Mouse (Mus musculus) forebrain, embryonic 16.5 days (tissue): ENCODE results near the gene Mib2. TPM values are rescaled to one million over a fixed set of nuclear protein-coding genes. Genes with fewer than 3 reads are reported as not detected.

Experiments used
- ATAC-seq: fragments of 200-750 bp; cut with Nextera tagmentation; 2 replicates; pipeline ENCODE4 v1.8.0; 2017; ENCODE audit warnings: mild to moderate bottlenecking, moderate library complexity
- H3K27ac ChIP-seq: fragments of 300-500 bp; sonication (generic); 2 replicates; pipeline ENCODE4 v1.5.1; 2014; ENCODE audit warnings: low read length, control low read depth
- H3K27me3 ChIP-seq: fragments of 300-500 bp; sonication (generic); replicated peaks from 2 replicates; pipeline ENCODE4 v1.6.1; 2014; ENCODE audit warnings: low read length; ENCODE audit not compliant: control insufficient read depth, insufficient read depth
- H3K36me3 ChIP-seq: fragments of 300-500 bp; sonication (generic); 2 replicates; pipeline ENCODE4 v1.6.1; 2014; ENCODE audit not compliant: control insufficient read depth, insufficient read depth
- H3K4me1 ChIP-seq: fragments of 300-500 bp; sonication (generic); replicated peaks from 2 replicates; pipeline ENCODE4 v1.6.1; 2014; ENCODE audit warnings: low read length; ENCODE audit not compliant: control insufficient read depth, insufficient read depth
- H3K4me2 ChIP-seq: fragments of 300-500 bp; sonication (generic); 2 replicates; pipeline ENCODE4 v1.6.1; 2014; ENCODE audit warnings: mild to moderate bottlenecking, low read length, control low read depth
- H3K4me3 ChIP-seq: fragments of 300-500 bp; sonication (generic); replicated peaks from 2 replicates; pipeline ENCODE4 v1.5.1; 2014; ENCODE audit warnings: mild to moderate bottlenecking, low read length, control low read depth
- H3K9ac ChIP-seq: fragments of 300-500 bp; sonication (generic); replicated peaks from 2 replicates; pipeline ENCODE4 v1.6.1; 2014; ENCODE audit warnings: low read depth, low read length, control low read depth
- H3K9me3 ChIP-seq: fragments of 300-500 bp; sonication (generic); 2 replicates; pipeline ENCODE4 v1.6.1; 2016; ENCODE audit warnings: low read length; ENCODE audit not compliant: control insufficient read depth
- WGBS: fragments of 180-500 bp; shearing (Covaris S2); extraction: QIAGEN DNeasy Blood & Tissue Kit; methylation state at CpG from one replicate; pipeline ENCODE4 v1.1.7; 2014; 5-methylcytosine and 5-hydroxymethylcytosine counted together
- polyA plus RNA-seq: library from polyadenylated mRNA; unstranded; fragments of >200 nt; fragmentation: Nextera tagmentation; extraction: Ambion mirVana; gene quantifications from 2 replicates; pipeline ENCODE4 v1.2.1, GENCODE M21; 2015

Gene Mib2
- polyA plus RNA-seq, 1 experiment from 2014 or later, result 63.1 TPM

GRCm38 (mm10) chr4:155635766-155636499 is 33.1 kb downstream of the Mib2 start:
- Histone ChIP-seq H3K36me3 (peaks cover 43% of the 10 kb centered on the region), H3K9me3 (no peaks in the 10 kb centered on the region), H3K27me3 (no peaks in the 10 kb centered on the region), H3K4me3 (no peak overlapping the region), H3K27ac (no peak overlapping the region), H3K4me2 (no peak overlapping the region), H3K4me1 (no peaks in the 10 kb centered on the region), H3K9ac (no peak overlapping the region)
- no peak for ATAC-seq

GRCm38 (mm10) chr4:155630267-155630666 is 38.7 kb downstream of the Mib2 start:
- Histone ChIP-seq H3K9ac (no peak overlapping the region), H3K4me1 (peaks cover 1% of the 10 kb centered on the region), H3K4me2 (no peak overlapping the region), H3K27ac (no peak overlapping the region), H3K36me3 (peaks cover 31% of the 10 kb centered on the region), H3K9me3 (no peaks in the 10 kb centered on the region), H3K27me3 (no peaks in the 10 kb centered on the region), H3K4me3 (no peak overlapping the region)
- ATAC-seq, result no peak
- WGBS, result 94% methylated on average over 6 of the region's 6 CpGs

DNA sequence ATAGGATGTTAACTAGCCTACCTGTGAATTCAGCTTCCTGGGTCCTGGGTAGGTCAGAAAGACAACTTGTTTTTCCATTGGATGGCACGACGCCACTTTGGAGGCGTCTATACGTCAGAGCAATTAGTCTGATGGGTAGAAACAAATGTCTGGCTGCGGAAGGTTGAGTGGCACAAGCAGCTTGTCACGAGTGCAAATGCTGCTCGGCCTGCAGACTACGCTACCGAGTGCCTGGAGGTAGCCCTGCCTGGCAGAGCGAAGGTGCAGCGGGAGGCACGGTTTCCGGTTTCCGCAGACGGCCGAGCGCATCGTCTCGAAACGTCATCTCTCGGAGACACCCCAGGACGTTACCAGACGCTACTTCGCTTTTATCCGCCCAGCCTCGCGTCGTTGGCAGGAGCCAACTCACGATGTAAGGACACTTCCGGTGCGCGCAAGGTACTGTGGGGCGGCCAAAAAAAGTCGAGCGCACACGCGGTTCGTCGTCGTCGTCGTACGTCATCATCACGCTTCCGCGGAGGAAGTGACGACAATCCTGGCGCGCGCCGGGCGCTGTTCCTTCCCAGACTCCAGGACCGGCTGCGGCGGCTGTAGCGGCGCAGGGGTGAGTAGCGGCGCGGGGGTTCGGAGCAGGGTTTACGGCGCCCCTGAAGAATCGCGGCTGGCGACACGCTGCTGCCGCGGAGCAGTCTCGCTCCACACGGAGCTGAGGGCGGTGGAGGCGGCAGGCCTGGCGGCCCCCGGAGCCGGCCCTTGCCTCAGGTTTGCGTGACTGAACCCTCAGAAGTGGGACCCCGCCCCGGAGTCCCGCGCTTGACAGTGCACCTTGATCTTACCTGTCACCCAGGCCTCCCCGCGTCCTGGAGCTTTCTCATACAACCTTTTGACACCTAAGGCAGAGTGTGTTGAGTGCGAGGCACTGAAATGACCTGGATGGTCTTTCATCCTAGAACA is 44.4 kb downstream of the Mib2 start, which contains the start of gene Cdk11b:
Gene Cdk11b, plus strand, starts transcription at position 517 of the 954 bp plus-strand sequence.
- WGBS, result under 1% methylated on average over 84 of the region's 84 CpGs
- H3K27ac ChIP-seq, result peak within 1 kb of the TSS; percentile 89
- H3K4me1 ChIP-seq, result peaks cover 6% of the 10 kb centered on the region
- peak within 1 kb of the TSS; percentile 94 for H3K4me3 ChIP-seq
- H3K9ac ChIP-seq, result peak within 1 kb of the TSS; percentile 81
- peaks cover 19% of the 10 kb centered on the region for H3K36me3 ChIP-seq
- H3K27me3 ChIP-seq, result no peaks in the 10 kb centered on the region
- H3K9me3 ChIP-seq, result no peaks in the 10 kb centered on the region
- ATAC-seq, result peak; percentile 100
- peak within 1 kb of the TSS; percentile 71 for H3K4me2 ChIP-seq

DNA sequence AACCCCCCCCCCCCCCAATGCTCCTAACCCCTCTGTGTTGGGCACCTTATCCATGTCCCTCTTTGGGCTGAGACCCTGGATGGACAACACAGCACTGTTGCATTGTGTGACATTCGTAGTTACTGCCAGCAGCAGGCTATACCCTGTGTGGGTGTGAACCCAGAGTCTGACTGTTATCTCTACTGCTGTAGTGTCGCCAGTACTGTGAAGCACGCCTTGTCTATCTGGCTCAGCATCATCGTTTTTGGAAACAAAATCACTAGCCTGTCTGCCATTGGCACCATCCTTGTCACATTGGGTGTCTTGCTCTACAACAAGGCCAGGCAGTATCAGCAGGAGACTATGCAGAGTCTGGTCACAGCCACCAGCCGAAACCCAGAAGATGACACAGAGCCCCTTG is 50.7 kb downstream of the Mib2 start:
- Histone ChIP-seq H3K4me2 (no peak overlapping the region), H3K27ac (no peak overlapping the region), H3K27me3 (no peaks in the 10 kb centered on the region), H3K4me3 (no peak overlapping the region), H3K36me3 (peaks cover 32% of the 10 kb centered on the region), H3K9me3 (no peaks in the 10 kb centered on the region), H3K4me1 (no peaks in the 10 kb centered on the region), H3K9ac (no peak overlapping the region)
- ATAC-seq, result no peak
- 96% methylated on average over 5 of the region's 5 CpGs for WGBS

DNA sequence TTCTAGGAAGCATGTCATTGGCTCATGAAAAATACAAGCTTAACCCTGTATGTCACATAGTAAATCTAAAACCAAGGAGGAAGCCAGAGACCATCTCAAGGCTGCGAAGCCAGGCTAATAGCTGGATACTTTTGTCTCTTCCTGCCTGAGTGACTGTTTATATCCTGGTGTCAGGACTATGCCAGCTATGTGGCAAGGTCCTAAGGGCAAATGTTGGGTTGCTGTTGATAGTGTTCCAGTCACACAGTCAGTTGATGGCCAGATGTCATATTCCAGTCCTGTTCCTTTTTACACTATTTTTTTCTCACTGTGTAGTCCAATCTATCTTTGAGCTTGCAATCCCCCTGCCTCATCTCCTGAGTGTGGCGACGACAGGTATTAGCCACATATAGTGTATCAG is 55.7 kb downstream of the Mib2 start:
- H3K27me3 ChIP-seq, result no peaks in the 10 kb centered on the region
- no peak overlapping the region for H3K4me3 ChIP-seq
- no peaks in the 10 kb centered on the region for H3K9me3 ChIP-seq
- no peak overlapping the region for H3K27ac ChIP-seq
- H3K9ac ChIP-seq, result no peak overlapping the region
- no peaks in the 10 kb centered on the region for H3K4me1 ChIP-seq
- H3K36me3 ChIP-seq, result peaks cover 36% of the 10 kb centered on the region
- WGBS, result 96% methylated on average over 3 of the region's 3 CpGs
- ATAC-seq, result no peak
- H3K4me2 ChIP-seq, result no peak overlapping the region

- WGBS, result 93% methylated on average over 3 of the region's 3 CpGs
- Histone ChIP-seq H3K9me3 (no peaks in the 10 kb centered on the region), H3K27me3 (no peaks in the 10 kb centered on the region), H3K4me1 (no peaks in the 10 kb centered on the region), H3K4me2 (no peak overlapping the region), H3K27ac (no peak overlapping the region), H3K4me3 (no peak overlapping the region), H3K36me3 (peaks cover 28% of the 10 kb centered on the region), H3K9ac (no peak overlapping the region)
- ATAC-seq, result no peak
Observed at GRCm38 (mm10) chr4:155611860-155612259, 57.1 kb downstream of the Mib2 start.

DNA sequence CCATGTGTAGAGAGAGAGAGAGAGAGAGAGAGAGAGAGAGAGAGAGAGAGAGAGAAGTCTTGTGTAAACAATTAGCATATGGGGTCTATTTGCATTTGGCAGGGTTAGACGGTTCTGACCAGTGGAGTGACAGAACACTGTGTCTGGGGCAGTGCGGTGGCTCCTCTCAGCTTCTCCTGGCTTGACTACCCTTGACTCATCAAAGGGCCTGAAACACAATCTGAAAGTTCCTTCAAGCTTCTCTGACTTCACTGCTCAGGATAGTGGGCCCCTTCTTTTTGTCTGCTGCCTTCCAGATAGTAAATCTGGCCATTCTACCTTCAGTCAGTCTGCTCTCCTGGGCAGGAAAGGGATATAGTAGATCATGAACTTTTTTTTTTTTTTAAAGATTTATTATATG is 62.2 kb downstream of the Mib2 start:
- Histone ChIP-seq H3K9me3 (no peaks in the 10 kb centered on the region), H3K4me1 (peaks cover 11% of the 10 kb centered on the region), H3K4me2 (no peak overlapping the region), H3K27ac (no peak overlapping the region), H3K9ac (no peak overlapping the region), H3K36me3 (peaks cover 9% of the 10 kb centered on the region), H3K4me3 (no peak overlapping the region), H3K27me3 (no peaks in the 10 kb centered on the region)
- ATAC-seq, result no peak
- WGBS, result 75% methylated on average over 2 of the region's 2 CpGs

DNA sequence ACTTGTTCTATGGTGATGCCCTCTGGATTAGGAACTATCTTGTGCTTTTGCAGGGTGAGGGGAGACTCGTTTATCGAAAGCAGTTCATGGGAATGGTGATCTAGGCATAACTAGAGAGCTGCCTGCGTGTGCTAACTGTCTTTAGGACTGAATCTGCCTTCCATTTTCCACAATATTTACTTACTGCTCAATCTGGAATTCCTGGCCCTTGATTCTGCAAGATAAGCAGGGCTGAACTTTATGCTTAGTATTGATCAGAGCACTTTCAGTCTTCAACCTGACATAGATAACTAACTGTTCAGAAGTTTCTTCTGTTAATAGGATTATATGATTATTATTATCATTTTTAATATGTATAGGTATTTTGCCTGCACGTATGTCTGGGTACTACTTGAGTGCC is 63.9 kb downstream of the Mib2 start:
- Histone ChIP-seq H3K27ac (no peak overlapping the region), H3K36me3 (peaks cover 4% of the 10 kb centered on the region; the same call in 1 of the 2 replicates), H3K4me3 (no peak overlapping the region), H3K9me3 (no peaks in the 10 kb centered on the region), H3K4me1 (peaks cover 13% of the 10 kb centered on the region), H3K27me3 (no peaks in the 10 kb centered on the region), H3K9ac (no peak overlapping the region), H3K4me2 (no peak overlapping the region)
- no peak for ATAC-seq
- 91% methylated on average over 4 of the region's 4 CpGs for WGBS
